Mouse (Mus musculus) myocyte (in vitro differentiated cells): ENCODE measurements around the gene Dnmt1.

Experiments used
- MAX ChIP-seq: IDR thresholded peaks from one replicate; pipeline ENCODE4 v1.6.1; 2011; ENCODE audit warnings: low read depth, mild to moderate bottlenecking, control low read depth
- POLR2A ChIP-seq: IDR thresholded peaks from one replicate; pipeline ENCODE4 v1.6.1; 2011; ENCODE audit warnings: low read depth, mild to moderate bottlenecking, control low read depth, moderate library complexity; ENCODE audit not compliant: insufficient read length
- REST ChIP-seq: IDR thresholded peaks from one replicate; pipeline ENCODE4 v1.6.1; 2011; ENCODE audit warnings: mild to moderate bottlenecking, control low read depth, moderate library complexity; ENCODE audit not compliant: insufficient read depth, insufficient read length
- TCF12 ChIP-seq: IDR thresholded peaks from one replicate; pipeline ENCODE4 v1.6.1; 2011; ENCODE audit warnings: mild to moderate bottlenecking, control low read depth; ENCODE audit not compliant: poor library complexity, insufficient read depth, severe bottlenecking
- USF1 ChIP-seq: IDR thresholded peaks from one replicate; pipeline ENCODE4 v1.6.1; 2011; ENCODE audit warnings: low read depth, mild to moderate bottlenecking, control low read depth, moderate library complexity

- TF ChIP-seq MAX (no peak), TCF12 (no peak), USF1 (no peak), POLR2A (peak; percentile 58), REST (no peak)
Observed at GRCm38 (mm10) chr9:20976216-20976960, 16.7 kb upstream of the Dnmt1 start, which contains the start of gene S1pr2.
